ENCODE assay signal across 9 mouse cellular contexts in the genomic region with DNA sequence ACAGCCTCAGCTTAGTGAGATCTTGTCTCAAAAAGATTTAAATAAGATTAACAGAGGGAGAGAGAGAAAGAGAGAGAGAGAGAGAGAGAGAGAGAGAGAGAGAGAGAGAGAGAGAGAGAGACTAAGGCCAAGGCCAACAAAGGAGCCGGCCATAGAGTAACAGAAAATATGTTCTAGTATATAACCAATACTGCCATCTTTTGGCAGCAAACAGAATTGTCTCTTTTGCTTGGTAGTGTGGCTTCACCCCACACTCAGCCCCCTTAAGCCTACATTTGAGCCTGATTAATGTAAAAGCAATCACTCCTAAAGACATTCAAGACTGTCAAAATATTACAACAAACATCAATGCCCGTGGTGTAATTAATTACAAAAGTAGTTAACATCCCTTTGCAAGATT. TPM values are rescaled to one million over a fixed set of nuclear protein-coding genes. Genes with fewer than 3 reads are reported as not detected.
DNase-seq lines count a peak whose midpoint lies in the region; ATAC-seq and TF ChIP-seq lines count a peak whose summit lies in the region.
"Had no signal": no experiment of that assay in that cellular context is flagged by ENCODE, and none has a peak within 500 bp of the region (broad histone marks: within the 10 kb centered on the region; RNA-seq: fewer than 3 reads in every experiment).

No protein-coding gene starts in this region.

- no peak overlapping the region for H3K4me3 ChIP-seq in intestine, postnatal 0 days (ENCODE audit: low read depth, low read length)
- H3K4me3 ChIP-seq in intestine, embryonic 16.5 days (ENCODE audit: low read length) = no peak overlapping the region
- H3K4me3 ChIP-seq: hindbrain, embryonic 13.5 days; limb, embryonic 10.5 days had no signal

- 36% methylated on average over 2 of the region's 2 CpGs for WGBS in intestine, postnatal 0 days
- WGBS in intestine, embryonic 16.5 days = 36% methylated on average over 2 of the region's 2 CpGs

- H3K9ac ChIP-seq in intestine, postnatal 0 days (ENCODE audit: low read depth, low read length) = no peak overlapping the region
- no peak overlapping the region for H3K9ac ChIP-seq in intestine, embryonic 16.5 days (ENCODE audit: low read depth, low read length)
- H3K9ac ChIP-seq: hindbrain, embryonic 13.5 days had no signal

- no peaks in the 10 kb centered on the region for H3K27me3 ChIP-seq in intestine, postnatal 0 days (replicated peaks; ENCODE audit: control insufficient read depth, insufficient read depth, low read length)
- H3K27me3 ChIP-seq in intestine, embryonic 16.5 days (replicated peaks; ENCODE audit: control insufficient read depth, insufficient read depth, low read length) = no peaks in the 10 kb centered on the region
- H3K27me3 ChIP-seq: hindbrain, embryonic 13.5 days had no signal

- peak; percentile 59 for TF ChIP-seq CTCF in intestine, postnatal 0 days (IDR thresholded peaks at IDR 0.05; ENCODE audit: low read depth)

- ATAC-seq in intestine, postnatal 0 days = no peak
- ATAC-seq in intestine, embryonic 16.5 days = no peak
- no peak for ATAC-seq in activated CD4-positive, CD25-positive, alpha-beta regulatory T cell, adult 4 months

- no peaks in the 10 kb centered on the region for H3K4me1 ChIP-seq in intestine, postnatal 0 days (replicated peaks; ENCODE audit: control insufficient read depth, insufficient read depth, low read length)
- H3K4me1 ChIP-seq in intestine, embryonic 16.5 days (ENCODE audit: control insufficient read depth, insufficient read depth, low read length) = no peaks in the 10 kb centered on the region
- H3K4me1 ChIP-seq: hindbrain, embryonic 13.5 days; limb, embryonic 10.5 days had no signal

- H3K36me3 ChIP-seq in intestine, postnatal 0 days (ENCODE audit: control insufficient read depth, insufficient read depth) = no peaks in the 10 kb centered on the region
- no peaks in the 10 kb centered on the region for H3K36me3 ChIP-seq in intestine, embryonic 16.5 days (ENCODE audit: control insufficient read depth, insufficient read depth, low read length)
- H3K36me3 ChIP-seq: hindbrain, embryonic 13.5 days; limb, embryonic 10.5 days had no signal

- no peak overlapping the region for H3K27ac ChIP-seq in intestine, postnatal 0 days (ENCODE audit: low read depth, low read length)
- H3K27ac ChIP-seq in intestine, embryonic 16.5 days (ENCODE audit: low read length) = no peak overlapping the region
- H3K27ac ChIP-seq: hindbrain, embryonic 13.5 days; limb, embryonic 10.5 days had no signal

- peak; percentile 6 for DNase-seq in thymus, postnatal 14 days
- no peak for DNase-seq in thymus, postnatal 10 days (ENCODE audit: low spot score in 2 of 2)
- peak; percentile 46 for DNase-seq in embryo, embryonic 10.5 days (ENCODE audit: low spot score)
- DNase-seq in adrenal gland, postnatal 10 days = no peak

- H3K4me2 ChIP-seq in intestine, postnatal 0 days (replicated peaks; ENCODE audit: low read depth) = no peak overlapping the region
- no peak overlapping the region for H3K4me2 ChIP-seq in intestine, embryonic 16.5 days (ENCODE audit: low read depth, low read length)
- H3K4me2 ChIP-seq: hindbrain, embryonic 13.5 days had no signal

- H3K9me3 ChIP-seq in intestine, postnatal 0 days (ENCODE audit: control insufficient read depth) = no peaks in the 10 kb centered on the region
- H3K9me3 ChIP-seq in intestine, embryonic 16.5 days (ENCODE audit: control insufficient read depth, low read length) = no peaks in the 10 kb centered on the region
- H3K9me3 ChIP-seq: hindbrain, embryonic 13.5 days; limb, embryonic 10.5 days had no signal

RNA-seq across cellular contexts. Expression of a gene that starts 37.1 kb away (rescaled TPM):
- polyA plus RNA-seq in intestine, postnatal 0 days (2015; fragmentation: Nextera tagmentation; extraction: Ambion mirVana) = 0.57 and 0.84 TPM in 2 replicates
- polyA plus RNA-seq in intestine, embryonic 16.5 days (2015; fragmentation: Nextera tagmentation; extraction: Ambion mirVana) = 0.35 and 0.42 TPM in 2 replicates
- total RNA-seq in adrenal gland, postnatal 10 days (2021) = 1 to 10 TPM; 2.0 to 2.2 TPM
- polyA plus RNA-seq in activated CD4-positive, CD25-positive, alpha-beta regulatory T cell, adult 4 months (2017; shearing (Covaris generic)) = under 1 TPM in 1 of 2 experiments, not detected in 1; 0.11 TPM

RNA-seq across cellular contexts. Expression of a gene that starts 52.3 kb away (rescaled TPM):
- 3.7 and 3.8 TPM in 2 replicates for polyA plus RNA-seq in intestine, postnatal 0 days (2015; fragmentation: Nextera tagmentation; extraction: Ambion mirVana)
- polyA plus RNA-seq in intestine, embryonic 16.5 days (2015; fragmentation: Nextera tagmentation; extraction: Ambion mirVana) = 9.0 and 9.5 TPM in 2 replicates
- total RNA-seq in adrenal gland, postnatal 10 days (2021) = 10 to 100 TPM; 15.7 to 19.9 TPM
- polyA plus RNA-seq in activated CD4-positive, CD25-positive, alpha-beta regulatory T cell, adult 4 months (2017; shearing (Covaris generic)) = 1 to 10 TPM; 2.0 to 2.7 TPM

Comparison
In these comparisons a context has a peak if more than half of its experiments do, and no peak if none do; other contexts are left out.
1. DNase-seq: peak in thymus, postnatal 14 days (single experiment) and embryo, embryonic 10.5 days (single experiment); none in thymus, postnatal 10 days (0 of 2) and adrenal gland, postnatal 10 days (single experiment).